Mouse (Mus musculus) lung, postnatal 36 days (tissue): Measurements from ENCODE around the gene Fam169a.
"Not testable (repeated sequence)": the region's sequence is repeated elsewhere in the genome, so short reads cannot be mapped to it uniquely, and the experiment has no call there.

ENCODE experiments used
- DNase-seq: peaks from one replicate; pipeline ENCODE4 v3.0.0; 2022; ENCODE audit warnings: mixed read lengths

The Fam169a gene

GRCm38 (mm10) chr13:97080615-97081014 lies 13.5 kb downstream of the Fam169a start:
- DNase-seq: no peak

- DNase-seq: no peak
Observed at GRCm38 (mm10) chr13:97082432-97082831, 15.3 kb downstream of the Fam169a start.

DNA sequence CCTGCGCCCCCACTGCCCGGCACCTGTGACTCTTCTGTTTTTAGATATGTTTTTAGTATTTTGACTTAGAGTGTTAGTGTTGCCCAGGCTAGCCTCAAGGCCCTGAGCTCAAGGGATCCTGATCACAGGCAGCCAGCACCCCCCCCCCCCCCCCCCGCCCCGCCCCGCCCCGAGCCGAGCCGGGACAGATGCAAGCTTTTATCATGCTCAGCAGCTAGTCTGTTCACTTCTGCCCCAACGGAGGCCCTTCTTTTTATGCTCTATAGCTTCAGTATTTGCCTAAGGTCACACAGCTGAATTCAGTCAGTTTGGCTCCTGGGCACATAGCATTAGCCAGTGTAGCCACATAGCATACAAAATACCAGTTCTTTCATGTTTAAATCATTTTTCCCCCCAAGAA lies 19.2 kb downstream of the Fam169a start:
- DNase-seq: no peak

DNA sequence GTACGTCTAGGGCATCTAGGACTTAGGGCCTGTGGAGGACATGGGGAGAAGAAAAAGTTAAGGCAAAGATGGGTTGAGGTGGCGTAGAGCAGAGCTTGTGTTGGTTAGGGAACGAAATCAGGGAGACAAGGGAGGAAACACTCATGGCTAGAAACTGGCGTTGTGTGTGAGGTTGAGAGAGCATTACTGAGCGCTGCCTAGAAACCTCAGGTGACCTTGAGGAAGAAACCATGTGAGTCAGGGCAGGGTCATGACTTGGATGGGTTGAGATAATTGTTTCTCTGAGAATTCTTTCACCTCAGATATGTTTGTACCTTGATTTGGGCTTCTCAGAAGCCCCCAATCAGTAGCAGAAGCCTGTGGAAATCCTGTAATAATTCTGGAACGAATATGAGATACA lies 20.3 kb downstream of the Fam169a start:
- DNase-seq: no peak

- DNase-seq: no peak
Observed at GRCm38 (mm10) chr13:97088183-97088582, 21.1 kb downstream of the Fam169a start.

DNA sequence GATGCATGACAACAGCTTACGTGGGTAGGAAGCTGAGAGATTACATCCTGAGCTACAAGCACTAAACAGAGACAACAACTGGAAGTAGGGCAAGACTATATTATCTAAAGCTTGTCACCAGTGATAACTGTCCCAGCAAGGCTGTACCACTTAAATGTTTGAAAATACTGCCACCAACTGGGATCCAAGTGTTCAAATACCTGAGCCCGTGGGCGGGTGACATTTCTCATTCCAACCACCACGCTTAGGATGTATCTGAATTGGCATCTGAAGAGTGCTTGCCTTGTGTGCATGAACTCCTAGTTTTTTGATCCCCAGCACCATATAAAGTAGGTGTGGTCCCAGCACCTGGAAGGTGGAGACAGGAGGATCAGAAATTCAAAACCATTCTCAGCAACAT lies 28.6 kb downstream of the Fam169a start:
- DNase-seq: no peak

GRCm38 (mm10) chr13:97099187-97099852 lies 32.2 kb downstream of the Fam169a start, which contains the start of gene Gm6169:
Gm6169 (minus strand) TSS chr13:97099237.
- peak; percentile 51 for DNase-seq

DNA sequence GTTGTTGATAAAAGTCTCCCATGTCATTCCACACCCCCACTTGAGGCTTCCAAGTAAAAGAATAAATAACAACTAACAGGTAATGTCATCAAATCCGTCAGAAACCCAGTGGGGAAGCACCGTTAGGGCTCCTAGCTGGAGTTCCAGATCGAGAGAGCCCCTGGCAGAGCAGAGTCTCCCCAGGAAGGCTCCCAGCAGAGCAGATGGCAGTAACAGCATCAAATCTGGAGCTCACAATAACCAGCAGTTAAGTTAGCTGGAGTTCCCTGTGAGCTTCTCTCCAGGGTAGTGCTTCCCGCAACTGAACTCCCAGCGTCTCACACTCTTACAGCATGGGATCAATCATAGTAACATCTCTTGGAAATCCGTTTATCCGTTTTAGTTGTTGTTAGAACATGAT lies 37.9 kb downstream of the Fam169a start:
- no peak for DNase-seq

DNA sequence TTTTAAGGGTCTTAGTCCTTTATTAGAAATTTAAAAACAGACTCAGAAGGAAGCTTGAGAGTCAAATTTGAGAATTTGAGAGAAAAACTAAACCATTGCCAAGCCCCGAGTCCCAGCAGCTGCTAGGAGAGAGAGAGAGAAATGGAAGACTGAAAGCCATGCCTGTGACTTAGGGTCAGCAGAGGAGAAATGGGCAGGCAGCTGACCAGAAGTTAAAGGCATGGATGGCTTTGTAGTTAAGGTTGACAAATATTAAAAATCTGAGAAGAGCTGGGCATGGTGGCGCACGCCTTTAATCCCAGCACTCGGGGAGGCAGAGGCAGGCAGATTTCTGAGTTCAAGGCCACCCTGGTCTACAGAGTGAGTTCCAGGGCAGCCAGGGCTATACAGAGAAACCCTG lies 40.6 kb downstream of the Fam169a start:
- DNase-seq: not testable (repeated sequence)

GRCm38 (mm10) chr13:97109046-97109445 lies 42.0 kb downstream of the Fam169a start:
- no peak for DNase-seq

- no peak for DNase-seq
Observed at GRCm38 (mm10) chr13:97121341-97121740, 54.3 kb downstream of the Fam169a start.

- DNase-seq: not testable (repeated sequence)
Observed at GRCm38 (mm10) chr13:97129654-97130053, 62.6 kb downstream of the Fam169a start.

- not testable (repeated sequence) for DNase-seq
Observed at GRCm38 (mm10) chr13:97130413-97130812, 63.3 kb downstream of the Fam169a start.

- peak; percentile 94 for DNase-seq
Observed at GRCm38 (mm10) chr13:97137466-97138400, 70.6 kb downstream of the Fam169a start, which contains the start of the genes Gfm2 and Nsa2. Gfm2 (plus strand) TSS chr13:97137937. Nsa2 (minus strand) TSS chr13:97137937.

DNA sequence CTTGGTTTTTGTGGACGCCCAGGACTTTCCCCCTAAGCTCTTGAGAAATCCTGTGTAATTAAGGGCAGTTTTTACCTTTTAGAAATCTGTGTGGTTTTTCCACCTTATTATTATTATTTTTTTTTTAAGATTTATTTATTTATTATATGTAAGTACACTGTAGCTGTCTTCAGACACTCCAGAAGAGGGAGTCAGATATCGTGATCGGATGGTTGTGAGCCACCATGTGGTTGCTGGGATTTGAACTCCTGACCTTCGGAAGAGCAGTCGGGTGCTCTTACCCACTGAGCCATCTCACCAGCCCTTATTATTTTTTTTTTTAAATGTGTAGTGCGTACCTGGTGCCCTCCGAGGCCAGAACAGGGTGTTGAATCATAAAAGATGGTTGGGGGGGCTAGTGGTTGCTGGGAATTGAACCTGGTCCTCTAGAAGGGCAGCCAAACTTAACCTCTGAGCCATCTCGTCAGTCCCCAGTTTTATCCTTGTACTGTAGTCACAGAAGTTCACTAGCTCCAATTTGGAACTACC lies 71.4 kb downstream of the Fam169a start:
- DNase-seq: not testable (repeated sequence)

DNA sequence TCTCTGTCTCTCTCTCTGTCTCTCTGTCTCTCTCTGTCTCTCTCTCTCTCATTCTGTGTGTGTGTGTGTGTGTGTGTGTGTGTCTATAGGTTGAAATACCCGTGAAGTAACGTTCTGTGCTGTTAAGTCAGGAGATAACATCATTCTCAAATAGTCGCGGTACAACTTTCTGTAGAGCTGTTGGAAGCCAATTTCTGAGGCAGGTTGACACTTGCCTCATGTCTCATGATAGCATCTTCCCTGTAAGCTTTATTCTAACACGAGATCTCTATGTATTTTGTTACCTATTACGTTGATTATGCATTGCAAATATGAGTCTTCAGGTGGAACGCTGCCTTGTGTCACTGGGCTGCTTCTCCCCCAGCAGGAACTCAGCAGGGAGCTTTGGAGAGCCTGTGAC lies 75.2 kb downstream of the Fam169a start:
- DNase-seq: no peak

- DNase-seq: peak; percentile 63
Observed at GRCm38 (mm10) chr13:97145834-97146233, 78.7 kb downstream of the Fam169a start.

- DNase-seq: peak; percentile 54
Observed at GRCm38 (mm10) chr13:97175520-97176264, 108.6 kb downstream of the Fam169a start.

GRCm38 (mm10) chr13:97176731-97177130 lies 109.6 kb downstream of the Fam169a start:
- DNase-seq: no peak

GRCm38 (mm10) chr13:97178943-97179342 lies 111.9 kb downstream of the Fam169a start:
- no peak for DNase-seq

- no peak for DNase-seq
Observed at GRCm38 (mm10) chr13:97180113-97180828, 113.2 kb downstream of the Fam169a start.
